Mouse (Mus musculus) limb, embryonic 11.5 days (tissue): ENCODE results near the gene Sdf4. TPM values are rescaled to one million over a fixed set of nuclear protein-coding genes. Genes with fewer than 3 reads are reported as not detected.

Source experiments
- ATAC-seq: fragments of 200-750 bp; cut with Nextera tagmentation; 2 replicates; pipeline ENCODE4 v1.8.0; 2017; ENCODE audit warnings: low read depth; ENCODE audit not compliant: insufficient number of reproducible peaks, low FRiP score, low TSS enrichment
- DNase-seq: peaks from one replicate; pipeline ENCODE4 v3.0.0-alpha.2; 2015; ENCODE audit warnings: low spot score
- H3K27ac ChIP-seq: fragments of 300-500 bp; sonication (generic); replicated peaks from 2 replicates; pipeline ENCODE4 v1.5.1; 2014; ENCODE audit warnings: low read depth, mild to moderate bottlenecking, low read length
- H3K27me3 ChIP-seq: fragments of 300-500 bp; sonication (generic); 2 replicates; pipeline ENCODE4 v1.6.1; 2014; ENCODE audit warnings: mild to moderate bottlenecking, low read length, mixed read lengths; ENCODE audit not compliant: control insufficient read depth, insufficient read depth
- H3K36me3 ChIP-seq: fragments of 300-500 bp; sonication (generic); 2 replicates; pipeline ENCODE4 v1.6.1; 2014; ENCODE audit warnings: mild to moderate bottlenecking, low read length, moderate library complexity, mixed read lengths; ENCODE audit not compliant: control insufficient read depth, insufficient read depth
- H3K4me1 ChIP-seq: fragments of 300-500 bp; sonication (generic); 2 replicates; pipeline ENCODE4 v1.6.1; 2014; ENCODE audit warnings: low read length, mixed read lengths; ENCODE audit not compliant: control insufficient read depth, insufficient read depth
- H3K4me2 ChIP-seq: fragments of 300-500 bp; sonication (generic); 2 replicates; pipeline ENCODE4 v1.6.1; 2014; ENCODE audit warnings: low read depth, mild to moderate bottlenecking, moderate library complexity; ENCODE audit not compliant: severe bottlenecking
- H3K4me3 ChIP-seq: fragments of 300-500 bp; sonication (generic); 2 replicates; pipeline ENCODE4 v1.5.1; 2014; ENCODE audit warnings: low read depth, low read length
- H3K9ac ChIP-seq: fragments of 300-500 bp; sonication (generic); 2 replicates; pipeline ENCODE4 v1.6.1; 2014; ENCODE audit warnings: mild to moderate bottlenecking, low read length
- H3K9me3 ChIP-seq: fragments of 300-500 bp; sonication (generic); 2 replicates; pipeline ENCODE4 v1.6.1; 2016; ENCODE audit warnings: low read length; ENCODE audit not compliant: control insufficient read depth
- WGBS: fragments of 180-500 bp; shearing (Covaris S2); extraction: QIAGEN DNeasy Blood & Tissue Kit; methylation state at CpG from one replicate; pipeline ENCODE4 v1.1.7; 2014; 5-methylcytosine and 5-hydroxymethylcytosine counted together
- polyA plus RNA-seq: library from polyadenylated mRNA; unstranded; fragments of >200 nt; fragmentation: Nextera tagmentation; extraction: Ambion mirVana; gene quantifications from 2 replicates; pipeline ENCODE4 v1.2.1, GENCODE M21; 2014

Gene Sdf4
- polyA plus RNA-seq, 1 experiment from 2014 or later = 142 TPM

DNA sequence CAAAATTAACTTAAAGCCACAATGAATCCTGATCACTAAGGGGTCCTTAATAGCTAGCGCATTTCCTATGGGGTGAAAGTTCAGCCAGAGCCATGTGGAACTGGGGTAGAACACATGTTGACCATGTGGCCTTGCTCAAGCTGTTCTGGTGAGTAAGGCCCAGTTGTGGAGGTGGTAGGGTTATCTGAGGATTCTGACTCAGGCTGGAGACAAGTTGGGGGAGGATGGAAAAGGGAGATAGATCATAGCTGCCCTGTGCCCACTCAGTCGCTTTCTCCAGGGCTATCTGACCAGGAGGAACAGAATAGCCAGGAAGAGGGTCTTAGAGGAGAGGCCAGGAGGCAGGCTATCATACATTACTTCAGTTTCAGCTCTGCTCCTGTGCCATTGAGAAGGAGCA lies 21.8 kb downstream of the Sdf4 start:
- Histone ChIP-seq H3K4me1 (no peaks in the 10 kb centered on the region), H3K27ac (no peak overlapping the region), H3K4me2 (no peak overlapping the region), H3K4me3 (no peak overlapping the region), H3K9me3 (no peaks in the 10 kb centered on the region), H3K36me3 (peaks cover 19% of the 10 kb centered on the region), H3K9ac (no peak overlapping the region), H3K27me3 (no peaks in the 10 kb centered on the region)
- 77% methylated on average over 2 of the region's 2 CpGs for WGBS
- ATAC-seq = no peak
- no peak for DNase-seq

- DNase-seq (no peak), ATAC-seq (no peak)
- H3K4me1 ChIP-seq = no peaks in the 10 kb centered on the region
- no peaks in the 10 kb centered on the region for H3K9me3 ChIP-seq
- H3K4me3 ChIP-seq = no peak overlapping the region
- no peak overlapping the region for H3K27ac ChIP-seq
- no peak overlapping the region for H3K9ac ChIP-seq
- peaks cover 3% of the 10 kb centered on the region; the same call in 1 of the 2 replicates for H3K36me3 ChIP-seq
- 86% methylated on average over 12 of the region's 12 CpGs for WGBS
- H3K4me2 ChIP-seq = no peak overlapping the region
- no peaks in the 10 kb centered on the region for H3K27me3 ChIP-seq
These were observed 27.1 kb downstream of the Sdf4 start for GRCm38 (mm10) chr4:156019771-156020170.

DNA sequence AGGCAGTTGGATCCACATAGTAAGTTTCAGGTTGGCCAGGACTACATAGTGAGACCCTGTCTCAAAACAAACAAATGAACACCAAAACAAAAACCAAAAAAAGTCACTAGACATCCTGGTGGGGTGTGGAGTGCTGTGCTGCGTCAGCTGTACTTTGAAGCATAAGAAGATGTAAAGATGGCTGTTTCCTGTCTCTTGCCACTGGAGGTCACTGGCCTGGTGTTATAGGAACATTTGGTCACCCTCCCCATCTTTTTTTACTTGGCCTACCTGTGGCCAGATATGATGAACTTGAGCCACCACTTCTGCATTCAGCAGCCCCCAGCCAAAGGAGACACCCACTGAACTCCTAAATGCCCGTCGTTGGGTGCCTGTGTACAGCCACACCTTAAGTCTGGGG lies 28.7 kb downstream of the Sdf4 start:
- Histone ChIP-seq H3K9me3 (no peaks in the 10 kb centered on the region), H3K4me3 (no peak overlapping the region), H3K27ac (no peak overlapping the region), H3K4me1 (no peaks in the 10 kb centered on the region), H3K36me3 (no peaks in the 10 kb centered on the region; the same call in 1 of the 2 replicates), H3K9ac (no peak overlapping the region), H3K27me3 (no peaks in the 10 kb centered on the region), H3K4me2 (no peak overlapping the region)
- DNase-seq (no peak), ATAC-seq (no peak)
- WGBS = 71% methylated on average over 3 of the region's 3 CpGs

- 62% methylated on average over 9 of the region's 9 CpGs for WGBS
- no peak overlapping the region for H3K9ac ChIP-seq
- H3K9me3 ChIP-seq = no peaks in the 10 kb centered on the region
- no peak for DNase-seq
- no peaks in the 10 kb centered on the region for H3K27me3 ChIP-seq
- no peak for ATAC-seq
- H3K4me3 ChIP-seq = no peak overlapping the region
- no peak overlapping the region for H3K4me2 ChIP-seq
- H3K27ac ChIP-seq = no peak overlapping the region
- no peaks in the 10 kb centered on the region for H3K4me1 ChIP-seq
- no peaks in the 10 kb centered on the region; the same call in 1 of the 2 replicates for H3K36me3 ChIP-seq
These were observed 29.3 kb downstream of the Sdf4 start for GRCm38 (mm10) chr4:156021942-156022419.

GRCm38 (mm10) chr4:156023520-156023919 lies 30.8 kb downstream of the Sdf4 start:
- no peak for ATAC-seq

DNA sequence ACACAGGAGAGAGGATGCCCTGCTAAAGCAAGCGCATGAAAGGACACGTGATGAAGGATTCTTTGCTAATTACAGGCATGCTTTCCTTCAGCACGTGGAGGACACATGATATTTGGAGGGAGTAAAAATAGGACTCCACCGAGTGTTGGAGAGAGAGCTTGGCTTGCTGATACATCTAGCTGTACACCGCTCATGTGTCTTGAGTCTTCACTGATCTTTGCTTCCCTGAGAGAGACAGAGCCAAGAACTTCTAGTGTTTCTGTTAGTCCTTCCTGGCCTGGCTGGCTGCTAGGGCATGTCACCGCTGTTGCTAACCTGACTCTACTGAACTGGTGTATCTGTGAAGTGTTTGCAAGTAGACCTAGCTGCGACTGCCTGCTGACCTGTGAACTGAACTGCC lies 31.5 kb downstream of the Sdf4 start:
- Histone ChIP-seq H3K9me3 (no peaks in the 10 kb centered on the region), H3K4me2 (no peak overlapping the region), H3K27ac (no peak overlapping the region), H3K27me3 (no peaks in the 10 kb centered on the region), H3K4me1 (no peaks in the 10 kb centered on the region), H3K4me3 (no peak overlapping the region), H3K9ac (no peak overlapping the region), H3K36me3 (no peaks in the 10 kb centered on the region; the same call in 1 of the 2 replicates)
- DNase-seq (no peak), ATAC-seq (no peak)
- WGBS = 91% methylated on average over 7 of the region's 7 CpGs

More at GRCm38 (mm10) chr4:156023520-156023919, 30.8 kb downstream of the Sdf4 start:
- 85% methylated on average over 9 of the region's 9 CpGs for WGBS
- H3K27me3 ChIP-seq = no peaks in the 10 kb centered on the region
- H3K4me2 ChIP-seq = no peak overlapping the region
- H3K4me3 ChIP-seq = no peak overlapping the region
- H3K36me3 ChIP-seq = no peaks in the 10 kb centered on the region; the same call in 1 of the 2 replicates
- no peak overlapping the region for H3K9ac ChIP-seq
- no peak overlapping the region for H3K27ac ChIP-seq
- H3K4me1 ChIP-seq = no peaks in the 10 kb centered on the region
- DNase-seq = no peak
- H3K9me3 ChIP-seq = no peaks in the 10 kb centered on the region

- DNase-seq (no peak), ATAC-seq (no peak)
- Histone ChIP-seq H3K27me3 (no peaks in the 10 kb centered on the region), H3K4me2 (no peak within 1 kb of the TSS), H3K4me3 (no peak within 1 kb of the TSS), H3K36me3 (no peaks in the 10 kb centered on the region), H3K27ac (no peak within 1 kb of the TSS), H3K4me1 (peaks cover 4% of the 10 kb centered on the region; the same call in 1 of the 2 replicates), H3K9ac (no peak within 1 kb of the TSS), H3K9me3 (no peaks in the 10 kb centered on the region)
- 72% methylated on average over 4 of the region's 4 CpGs for WGBS
These were observed 33.3 kb downstream of the Sdf4 start, which contains the start of gene Tnfrsf18 for GRCm38 (mm10) chr4:156026013-156026412. Tnfrsf18 (plus strand) TSS chr4:156026164.

DNA sequence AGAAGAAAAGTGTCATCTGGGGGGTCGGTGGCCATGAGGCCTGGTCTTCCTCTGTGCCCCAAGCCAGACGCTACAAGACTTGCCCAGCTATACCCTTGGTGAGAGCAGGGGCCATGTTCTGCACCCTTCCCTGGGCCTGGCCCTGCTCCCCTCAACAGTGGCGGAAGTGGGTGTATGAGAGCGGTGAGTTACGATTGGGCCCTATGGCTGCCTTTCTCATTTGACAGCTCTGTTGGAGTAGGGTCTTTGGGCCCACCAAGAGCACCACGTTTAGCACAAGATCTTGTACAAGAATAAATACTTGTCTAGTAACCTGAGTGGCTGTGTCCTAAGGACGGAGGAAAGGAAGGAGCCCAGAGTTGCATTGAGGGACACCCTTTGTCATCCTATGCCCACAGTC lies 35.9 kb downstream of the Sdf4 start:
- 93% methylated on average over 7 of the region's 7 CpGs for WGBS
- ATAC-seq = no peak
- Histone ChIP-seq H3K27ac (no peak overlapping the region), H3K36me3 (no peaks in the 10 kb centered on the region), H3K9ac (no peak overlapping the region), H3K27me3 (no peaks in the 10 kb centered on the region), H3K4me3 (no peak overlapping the region), H3K4me2 (no peak overlapping the region), H3K4me1 (peaks cover 11% of the 10 kb centered on the region; the same call in 1 of the 2 replicates), H3K9me3 (no peaks in the 10 kb centered on the region)
- DNase-seq = no peak

DNA sequence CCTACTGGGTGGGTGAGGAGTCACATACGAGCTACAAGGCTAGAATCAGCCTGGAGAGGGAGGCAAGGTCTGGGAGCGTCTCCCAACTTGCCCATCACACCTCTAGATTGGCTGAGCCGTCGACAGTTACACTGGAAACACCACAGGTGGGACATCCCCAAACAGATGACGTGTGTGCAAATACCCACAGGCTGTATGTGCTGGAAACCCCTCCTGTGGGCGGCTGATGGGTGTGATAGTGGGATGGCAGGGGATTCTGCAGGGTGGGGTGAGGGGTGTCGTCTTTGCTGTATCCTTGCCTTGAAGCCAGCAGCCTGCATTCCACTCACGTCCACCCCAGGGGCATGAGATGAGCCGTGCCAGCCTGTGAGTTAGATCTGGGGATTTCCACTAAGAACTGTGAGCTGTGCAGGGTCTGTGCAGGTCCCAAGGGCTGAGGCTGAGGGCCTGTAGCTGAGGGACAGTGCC lies 38.0 kb downstream of the Sdf4 start:
- peaks cover 11% of the 10 kb centered on the region; the same call in 1 of the 2 replicates for H3K4me1 ChIP-seq
- H3K4me2 ChIP-seq = peak overlapping the region; percentile 67
- ATAC-seq (no peak), DNase-seq (no peak)
- H3K27ac ChIP-seq = no peak overlapping the region
- WGBS = 62% methylated on average over 9 of the region's 9 CpGs
- no peaks in the 10 kb centered on the region for H3K9me3 ChIP-seq
- H3K9ac ChIP-seq = peak overlapping the region; percentile 46
- H3K27me3 ChIP-seq = peaks cover 16% of the 10 kb centered on the region
- H3K36me3 ChIP-seq = no peaks in the 10 kb centered on the region
- H3K4me3 ChIP-seq = peak overlapping the region; percentile 43
